Mouse (Mus musculus) bone marrow macrophage, adult 2 months (primary cell): ENCODE results near the gene Ntm.

Experiments used
- CTCF ChIP-seq: IDR thresholded peaks from 2 replicates; pipeline ENCODE4 v1.5.1; 2012; ENCODE audit warnings: low read depth, mild to moderate bottlenecking, low read length, moderate library complexity
- POLR2A ChIP-seq: IDR thresholded peaks from 2 replicates; pipeline ENCODE4 v1.6.1; 2012; ENCODE audit warnings: mild to moderate bottlenecking, low read depth, low read length, borderline replicate concordance

DNA sequence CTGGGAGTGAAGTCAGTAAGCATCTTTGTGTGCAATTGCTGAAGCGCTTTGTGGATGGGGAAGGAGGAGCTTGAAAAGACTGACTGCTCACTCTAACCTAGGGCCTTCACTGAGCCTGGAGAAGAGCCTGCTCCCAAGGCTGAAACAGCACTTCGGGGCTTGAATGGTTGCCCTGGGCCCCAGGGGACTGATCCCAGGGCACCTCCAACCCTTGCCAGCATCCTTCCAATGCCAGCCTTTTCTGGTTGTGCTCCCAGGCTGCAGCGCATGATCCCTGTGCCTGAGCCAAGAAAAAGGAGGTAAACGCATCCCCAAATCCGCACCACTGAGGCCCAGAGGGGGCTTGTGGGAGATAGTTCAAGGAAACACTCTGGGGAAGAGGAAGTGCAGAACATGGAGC, 128.0 kb downstream of the Ntm start:
- TF ChIP-seq CTCF (no peak), POLR2A (no peak)
